Mouse (Mus musculus): ENCODE measurements around the gene Psme1. TPM values are rescaled to one million over a fixed set of nuclear protein-coding genes. Genes with fewer than 3 reads are reported as not detected.

Gene Psme1
- total RNA-seq, 2 experiments from 2014 or later = 247 to 272 TPM

Other genes with a start within 250 kb of the Psme1 start
- gene Dhrs4, start 99.4 kb upstream of the Psme1 start, total RNA-seq (2021) = 100 to 1,000 TPM; 132 to 137 TPM
- 1 to 10 TPM; 2.8 to 4.6 TPM for gene Carmil3, start 87.5 kb upstream of the Psme1 start, total RNA-seq (2021)
- gene Cpne6, start 67.7 kb upstream of the Psme1 start, total RNA-seq (2021) = under 1 TPM in 1 of 2 experiments, not detected in 1; 0.12 TPM
- gene Nrl, start 53.1 kb upstream of the Psme1 start, total RNA-seq (2021) = not detected
- gene Pck2, start 37.9 kb upstream of the Psme1 start, total RNA-seq (2021) = 10 to 100 TPM; 23.3 to 24.1 TPM
- gene Dcaf11, start 18.1 kb upstream of the Psme1 start, total RNA-seq (2021) = 10 to 100 TPM; 86.3 to 87.5 TPM
- gene A730061H03Rik, start 17.7 kb upstream of the Psme1 start, total RNA-seq (2021) = under 1 TPM; 0.64 to 0.65 TPM
- 100 to 1,000 TPM; 192 to 201 TPM for gene Fitm1, start 2.5 kb upstream of the Psme1 start, total RNA-seq (2021)
- 10 to 100 TPM; 42.6 to 43.4 TPM for gene Emc9, start 7.2 kb downstream of the Psme1 start, total RNA-seq (2021)
- gene Psme2, start 13.0 kb downstream of the Psme1 start, total RNA-seq (2021) = 100 to 1,000 TPM; 139 to 140 TPM
- 10 to 100 TPM; 21.7 to 28.3 TPM for gene Rnf31, start 13.6 kb downstream of the Psme1 start, total RNA-seq (2021)
- 10 to 100 TPM in 1 of 2 experiments, 1 to 10 TPM in 1; 9.2 to 11.3 TPM for gene Irf9, start 25.4 kb downstream of the Psme1 start, total RNA-seq (2021)
- under 1 TPM; 0.53 to 0.67 TPM for gene Rec8, start 39.9 kb downstream of the Psme1 start, total RNA-seq (2021)
- gene Ipo4, start 57.8 kb downstream of the Psme1 start, total RNA-seq (2021) = 10 to 100 TPM; 54.7 to 55.0 TPM
- gene Gm49378, start 59.8 kb downstream of the Psme1 start, total RNA-seq (2021) = 1 to 10 TPM; 1.1 to 2.1 TPM
- gene Tm9sf1, start 65.7 kb downstream of the Psme1 start, total RNA-seq (2021) = 10 to 100 TPM; 56.3 to 61.2 TPM
- under 1 TPM; 0.64 to 0.81 TPM for gene Tssk4, start 72.1 kb downstream of the Psme1 start, total RNA-seq (2021)
- gene Mdp1, start 82.4 kb downstream of the Psme1 start, total RNA-seq (2021) = 10 to 100 TPM; 55.6 to 72.2 TPM
- 10 to 100 TPM; 16.4 to 18.5 TPM for gene Gmpr2, start 93.8 kb downstream of the Psme1 start, total RNA-seq (2021)
- 100 to 1,000 TPM; 291 to 295 TPM for gene Nedd8, start 94.0 kb downstream of the Psme1 start, total RNA-seq (2021)
- 10 to 100 TPM; 14.2 to 16.5 TPM for gene Tinf2, start 103.7 kb downstream of the Psme1 start, total RNA-seq (2021)
- under 1 TPM; 0.24 to 0.25 TPM for gene Tgm1, start 135.8 kb downstream of the Psme1 start, total RNA-seq (2021)
- gene Rabggta, start 144.1 kb downstream of the Psme1 start, total RNA-seq (2021) = 10 to 100 TPM; 13.7 to 14.4 TPM
- gene Dhrs1, start 167.6 kb downstream of the Psme1 start, total RNA-seq (2021) = 10 to 100 TPM; 54.5 to 56.6 TPM
- 10 to 100 TPM; 14.5 to 18.7 TPM for gene Nop9, start 167.6 kb downstream of the Psme1 start, total RNA-seq (2021)
- 1 to 10 TPM; 1.1 to 1.2 TPM for gene Cideb, start 180.3 kb downstream of the Psme1 start, total RNA-seq (2021)
- gene Ltb4r2, start 183.3 kb downstream of the Psme1 start, total RNA-seq (2021) = under 1 TPM in 1 of 2 experiments, not detected in 1; 0.10 TPM
- gene Ltb4r1, start 187.8 kb downstream of the Psme1 start, total RNA-seq (2021) = under 1 TPM; 0.67 to 0.74 TPM
- 10 to 100 TPM; 21.1 to 21.9 TPM for gene Adcy4, start 206.0 kb downstream of the Psme1 start, total RNA-seq (2021)
- 1 to 10 TPM; 6.6 to 9.7 TPM for gene Ripk3, start 210.7 kb downstream of the Psme1 start, total RNA-seq (2021)
- 10 to 100 TPM; 11.1 to 12.1 TPM for gene Nfatc4, start 245.0 kb downstream of the Psme1 start, total RNA-seq (2021)